Mouse (Mus musculus): ENCODE results near the gene Ccdc78. TPM values are rescaled to one million over a fixed set of nuclear protein-coding genes. Genes with fewer than 3 reads are reported as not detected.
A peak's percentile ranks its signal among the peaks of the same experiment; 100 is the strongest.

The Ccdc78 gene
- total and polyA plus RNA-seq, 2 experiments: 0.06 TPM; not detected in 1

GRCm38 (mm10) chr17:25791843-25792527, 5.6 kb downstream of the Ccdc78 start:
- Histone ChIP-seq H3K4me3 (ENCODE audit: insufficient read depth, low read depth, low read length) (peak overlapping the region; percentile 91), H3K36me3 (ENCODE audit: control insufficient read depth, insufficient read depth, low read length) (no peaks in the 10 kb centered on the region), H3K4me1 (ENCODE audit: control insufficient read depth, insufficient read depth, low read length) (peaks cover 5% of the 10 kb centered on the region; the same call in 1 of the 2 replicates), H3K27ac (replicated peaks; ENCODE audit: insufficient read depth, low read depth, low read length) (peak overlapping the region; percentile 65), H3K79me2 (ENCODE audit: control insufficient read depth, insufficient read depth, low read length) (no peaks in the 10 kb centered on the region), H3K27me3 (ENCODE audit: control insufficient read depth, insufficient read depth, low read length) (no peaks in the 10 kb centered on the region), H3K9ac (ENCODE audit: low read depth, low read length) (peak overlapping the region; percentile 84)
- peak; percentile 59 for TF ChIP-seq POLR2A (IDR thresholded peaks at IDR 0.05; ENCODE audit: extremely low read depth, insufficient read depth, low read length)
- TF ChIP-seq CTCF (IDR thresholded peaks at IDR 0.05; ENCODE audit: low read depth, low read length): no peak
- WGBS: under 1% methylated on average over 45 of the region's 45 CpGs
- DNase-seq (ENCODE audit: extremely low read depth, low read depth, low spot score): peak; percentile 63

GRCm38 (mm10) chr17:25792615-25793014, 6.2 kb downstream of the Ccdc78 start, which contains the start of gene Fam173a:
Fam173a (minus strand) TSS chr17:25792901.
- H3K36me3 ChIP-seq (ENCODE audit: control insufficient read depth, insufficient read depth, low read length): no peaks in the 10 kb centered on the region
- TF ChIP-seq POLR2A (IDR thresholded peaks at IDR 0.05; ENCODE audit: extremely low read depth, insufficient read depth, low read length) (no peak), CTCF (IDR thresholded peaks at IDR 0.05; ENCODE audit: low read depth, low read length) (no peak)
- H3K4me3 ChIP-seq (ENCODE audit: insufficient read depth, low read depth, low read length): peak within 1 kb of the TSS; percentile 91
- H3K4me1 ChIP-seq (ENCODE audit: control insufficient read depth, insufficient read depth, low read length): peaks cover 5% of the 10 kb centered on the region; the same call in 1 of the 2 replicates
- peak within 1 kb of the TSS; percentile 65 for H3K27ac ChIP-seq (replicated peaks; ENCODE audit: insufficient read depth, low read depth, low read length)
- peak within 1 kb of the TSS; percentile 84 for H3K9ac ChIP-seq (ENCODE audit: low read depth, low read length)
- WGBS: under 1% methylated on average over 14 of the region's 14 CpGs
- no peaks in the 10 kb centered on the region for H3K79me2 ChIP-seq (ENCODE audit: control insufficient read depth, insufficient read depth, low read length)
- DNase-seq (ENCODE audit: extremely low read depth, low read depth, low spot score): peak; percentile 25
- H3K27me3 ChIP-seq (ENCODE audit: control insufficient read depth, insufficient read depth, low read length): no peaks in the 10 kb centered on the region

- 89% methylated on average over 13 of the region's 13 CpGs for WGBS
- no peak for DNase-seq (ENCODE audit: extremely low read depth, low read depth, low spot score)
- no peak overlapping the region for H3K9ac ChIP-seq (ENCODE audit: low read depth, low read length)
- no peaks in the 10 kb centered on the region for H3K36me3 ChIP-seq (ENCODE audit: control insufficient read depth, insufficient read depth, low read length)
- no peak overlapping the region for H3K27ac ChIP-seq (replicated peaks; ENCODE audit: insufficient read depth, low read depth, low read length)
- no peak for TF ChIP-seq POLR2A (IDR thresholded peaks at IDR 0.05; ENCODE audit: extremely low read depth, insufficient read depth, low read length)
- TF ChIP-seq CTCF (IDR thresholded peaks at IDR 0.05; ENCODE audit: low read depth, low read length): no peak
- H3K4me3 ChIP-seq (ENCODE audit: insufficient read depth, low read depth, low read length): no peak overlapping the region
- H3K4me1 ChIP-seq (ENCODE audit: control insufficient read depth, insufficient read depth, low read length): peaks cover 5% of the 10 kb centered on the region; the same call in 1 of the 2 replicates
- H3K27me3 ChIP-seq (ENCODE audit: control insufficient read depth, insufficient read depth, low read length): no peaks in the 10 kb centered on the region
- H3K79me2 ChIP-seq (ENCODE audit: control insufficient read depth, insufficient read depth, low read length): no peaks in the 10 kb centered on the region
Measured at GRCm38 (mm10) chr17:25794197-25794596, 7.8 kb downstream of the Ccdc78 start.

GRCm38 (mm10) chr17:25794998-25795397, 8.6 kb downstream of the Ccdc78 start:
- Histone ChIP-seq H3K4me3 (ENCODE audit: insufficient read depth, low read depth, low read length) (no peak overlapping the region), H3K9ac (ENCODE audit: low read depth, low read length) (no peak overlapping the region)
- WGBS: 95% methylated on average over 17 of the region's 17 CpGs

GRCm38 (mm10) chr17:25795609-25796092, 9.3 kb downstream of the Ccdc78 start, which contains the start of gene AC134908.4:
AC134908.4 (minus strand) TSS chr17:25795659.
- H3K4me1 ChIP-seq (ENCODE audit: control insufficient read depth, insufficient read depth, low read length): peaks cover 5% of the 10 kb centered on the region; the same call in 1 of the 2 replicates
- WGBS: 56% methylated on average over 6 of the region's 6 CpGs
- H3K27ac ChIP-seq (replicated peaks; ENCODE audit: insufficient read depth, low read depth, low read length): no peak within 1 kb of the TSS; the same call in 1 of the 2 replicates
- H3K36me3 ChIP-seq (ENCODE audit: control insufficient read depth, insufficient read depth, low read length): no peaks in the 10 kb centered on the region
- H3K27me3 ChIP-seq (ENCODE audit: control insufficient read depth, insufficient read depth, low read length): no peaks in the 10 kb centered on the region
- no peaks in the 10 kb centered on the region for H3K79me2 ChIP-seq (ENCODE audit: control insufficient read depth, insufficient read depth, low read length)
- DNase-seq (ENCODE audit: extremely low read depth, low read depth, low spot score): peak; percentile 26
- peak within 1 kb of the TSS; percentile 68 for H3K9ac ChIP-seq (ENCODE audit: low read depth, low read length)
- no peak for TF ChIP-seq CTCF (IDR thresholded peaks at IDR 0.05; ENCODE audit: low read depth, low read length)
- no peak for TF ChIP-seq POLR2A (IDR thresholded peaks at IDR 0.05; ENCODE audit: extremely low read depth, insufficient read depth, low read length)
- peak within 1 kb of the TSS; percentile 79 for H3K4me3 ChIP-seq (ENCODE audit: insufficient read depth, low read depth, low read length)

More at GRCm38 (mm10) chr17:25794998-25795397, 8.6 kb downstream of the Ccdc78 start:
- TF ChIP-seq CTCF (IDR thresholded peaks at IDR 0.05; ENCODE audit: low read depth, low read length): no peak
- no peak for TF ChIP-seq POLR2A (IDR thresholded peaks at IDR 0.05; ENCODE audit: extremely low read depth, insufficient read depth, low read length)
- no peaks in the 10 kb centered on the region for H3K79me2 ChIP-seq (ENCODE audit: control insufficient read depth, insufficient read depth, low read length)
- H3K4me1 ChIP-seq (ENCODE audit: control insufficient read depth, insufficient read depth, low read length): peaks cover 5% of the 10 kb centered on the region; the same call in 1 of the 2 replicates
- no peaks in the 10 kb centered on the region for H3K27me3 ChIP-seq (ENCODE audit: control insufficient read depth, insufficient read depth, low read length)
- no peak overlapping the region for H3K27ac ChIP-seq (replicated peaks; ENCODE audit: insufficient read depth, low read depth, low read length)
- no peak for DNase-seq (ENCODE audit: extremely low read depth, low read depth, low spot score)
- H3K36me3 ChIP-seq (ENCODE audit: control insufficient read depth, insufficient read depth, low read length): no peaks in the 10 kb centered on the region

Data from liver, adult 2 months (tissue).